Mouse (Mus musculus): Measurements from ENCODE around the gene Lztfl1. TPM values are rescaled to one million over a fixed set of nuclear protein-coding genes. Genes with fewer than 3 reads are reported as not detected.
"Not testable (repeated sequence)": the region's sequence is repeated elsewhere in the genome, so short reads cannot be mapped to it uniquely, and the experiment has no call there.

Lztfl1 gene
- 63.1 and 69.1 TPM in 2 replicates for polyA plus RNA-seq (2015; fragmentation: Nextera tagmentation; extraction: Ambion mirVana)

GRCm38 (mm10) chr9:123717186-123718008 is at the start of gene Lztfl1:
Gene Lztfl1, minus strand, starts transcription at chr9:123717697.
- Histone ChIP-seq H3K9me3 (no peaks in the 10 kb centered on the region), H3K4me2 (peak within 1 kb of the TSS; percentile 59), H3K27me3 (no peaks in the 10 kb centered on the region), H3K36me3 (peaks cover 3% of the 10 kb centered on the region; the same call in 1 of the 2 replicates), H3K4me3 (peak within 1 kb of the TSS; percentile 76), H3K4me1 (peaks cover 5% of the 10 kb centered on the region; the same call in 1 of the 2 replicates), H3K9ac (peak within 1 kb of the TSS; percentile 77), H3K27ac (peak within 1 kb of the TSS; percentile 88)
- whole genome bisulfite sequencing: under 1% methylated on average over 55 of the region's 55 CpGs
- ATAC-seq (ENCODE audit: insufficient number of reproducible peaks, low FRiP score, low TSS enrichment, low read depth): peak; percentile 98

DNA sequence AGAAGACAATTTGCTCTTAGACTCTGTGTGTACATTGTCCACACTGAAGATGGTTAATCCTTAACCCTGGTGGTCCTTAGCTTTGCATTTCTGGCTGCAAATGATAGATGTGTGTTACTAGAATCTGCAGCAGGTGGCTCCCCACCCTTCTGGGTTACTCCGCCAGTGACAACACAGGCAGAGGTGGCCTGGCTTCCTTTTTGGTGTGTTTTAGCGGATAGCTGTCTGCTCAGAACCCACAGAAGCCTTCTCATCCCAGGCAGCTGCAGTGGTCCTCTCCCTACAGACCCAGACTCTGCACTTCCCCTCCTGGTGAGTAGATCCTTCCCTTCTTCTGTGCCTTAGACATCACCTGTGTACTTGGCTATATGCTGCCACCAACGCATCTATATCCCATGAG is 49.5 kb upstream of the Lztfl1 start:
- 84% methylated on average over 3 of the region's 3 CpGs for WGBS

GRCm38 (mm10) chr9:123763771-123764170 is 46.3 kb upstream of the Lztfl1 start:
- H3K4me1 ChIP-seq: no peaks in the 10 kb centered on the region
- no peak overlapping the region for H3K9ac ChIP-seq
- H3K27ac ChIP-seq: no peak overlapping the region
- no peaks in the 10 kb centered on the region for H3K36me3 ChIP-seq
- 78% methylated on average over 3 of the region's 3 CpGs for WGBS
- no peak overlapping the region for H3K4me3 ChIP-seq
- no peaks in the 10 kb centered on the region for H3K27me3 ChIP-seq
- ATAC-seq (ENCODE audit: insufficient number of reproducible peaks, low FRiP score, low TSS enrichment, low read depth): no peak
- H3K4me2 ChIP-seq: no peak overlapping the region
- H3K9me3 ChIP-seq: no peaks in the 10 kb centered on the region

More for the DNA sequence above, 49.5 kb upstream of the Lztfl1 start:
- no peak for ATAC-seq (ENCODE audit: insufficient number of reproducible peaks, low FRiP score, low TSS enrichment, low read depth)
- no peak overlapping the region for H3K27ac ChIP-seq
- H3K4me3 ChIP-seq: no peak overlapping the region
- H3K9ac ChIP-seq: no peak overlapping the region
- H3K4me1 ChIP-seq: no peaks in the 10 kb centered on the region
- no peaks in the 10 kb centered on the region for H3K36me3 ChIP-seq
- no peak overlapping the region for H3K4me2 ChIP-seq
- H3K27me3 ChIP-seq: no peaks in the 10 kb centered on the region
- H3K9me3 ChIP-seq: no peaks in the 10 kb centered on the region

GRCm38 (mm10) chr9:123762886-123763285 is 45.4 kb upstream of the Lztfl1 start:
- no peaks in the 10 kb centered on the region for H3K4me1 ChIP-seq
- H3K9me3 ChIP-seq: no peaks in the 10 kb centered on the region
- WGBS: 79% methylated on average over 4 of the region's 4 CpGs
- no peak for ATAC-seq (ENCODE audit: insufficient number of reproducible peaks, low FRiP score, low TSS enrichment, low read depth)
- no peak overlapping the region for H3K9ac ChIP-seq
- H3K36me3 ChIP-seq: no peaks in the 10 kb centered on the region
- H3K4me2 ChIP-seq: no peak overlapping the region
- no peak overlapping the region for H3K27ac ChIP-seq
- H3K27me3 ChIP-seq: no peaks in the 10 kb centered on the region
- no peak overlapping the region for H3K4me3 ChIP-seq

DNA sequence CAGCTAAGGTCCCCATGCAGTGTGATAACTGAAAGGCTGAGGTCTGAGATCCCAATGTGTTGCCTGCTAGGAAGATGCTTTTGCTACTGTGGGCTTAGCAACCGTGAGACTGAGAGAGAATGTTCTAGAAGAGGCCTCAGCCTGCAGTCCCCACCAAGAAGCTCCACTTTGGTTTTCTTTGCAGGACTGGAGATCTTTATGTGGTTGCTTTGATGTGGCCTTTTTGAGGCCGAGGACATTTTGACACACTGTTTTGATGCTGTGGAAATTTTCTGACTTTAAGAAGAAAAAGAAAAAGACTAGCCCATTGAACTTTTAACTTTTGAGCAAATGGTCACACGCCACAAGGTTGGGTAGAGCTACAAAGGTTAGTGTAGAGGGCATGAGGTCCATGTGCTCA is 43.3 kb upstream of the Lztfl1 start:
- Histone ChIP-seq H3K27me3 (no peaks in the 10 kb centered on the region), H3K9me3 (no peaks in the 10 kb centered on the region), H3K4me3 (no peak overlapping the region), H3K4me1 (no peaks in the 10 kb centered on the region), H3K4me2 (no peak overlapping the region), H3K36me3 (no peaks in the 10 kb centered on the region), H3K27ac (no peak overlapping the region), H3K9ac (no peak overlapping the region)
- ATAC-seq (ENCODE audit: insufficient number of reproducible peaks, low FRiP score, low TSS enrichment, low read depth): no peak
- 85% methylated on average over 3 of the region's 3 CpGs for WGBS

- no peak for ATAC-seq (ENCODE audit: insufficient number of reproducible peaks, low FRiP score, low TSS enrichment, low read depth)
- no peaks in the 10 kb centered on the region for H3K27me3 ChIP-seq
- 76% methylated on average over 4 of the region's 4 CpGs for WGBS
- no peak overlapping the region for H3K4me2 ChIP-seq
- no peak overlapping the region for H3K9ac ChIP-seq
- H3K9me3 ChIP-seq: no peaks in the 10 kb centered on the region
- H3K27ac ChIP-seq: no peak overlapping the region
- no peak overlapping the region for H3K4me3 ChIP-seq
- H3K36me3 ChIP-seq: no peaks in the 10 kb centered on the region
- H3K4me1 ChIP-seq: no peaks in the 10 kb centered on the region
Observed at GRCm38 (mm10) chr9:123758645-123759044, 41.1 kb upstream of the Lztfl1 start.

DNA sequence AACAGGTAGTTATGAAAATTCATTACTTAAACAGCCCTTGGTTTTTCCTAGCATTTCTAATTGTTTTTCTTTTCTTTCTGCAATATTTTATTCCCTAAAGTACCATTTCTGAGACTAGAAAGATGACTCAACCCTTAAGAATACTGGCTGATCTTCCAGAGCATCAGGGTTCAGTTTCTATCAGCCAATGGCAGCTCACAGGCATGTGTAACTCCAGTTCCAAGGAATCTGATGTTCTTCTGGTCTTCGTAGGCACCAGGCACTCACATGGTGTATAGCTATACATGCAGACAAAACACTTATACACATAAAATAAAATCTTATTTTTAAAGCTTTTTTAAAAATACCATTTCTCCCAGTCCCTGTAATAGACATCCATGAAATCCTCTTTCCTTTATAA is 40.7 kb upstream of the Lztfl1 start:
- Histone ChIP-seq H3K27me3 (no peaks in the 10 kb centered on the region), H3K36me3 (no peaks in the 10 kb centered on the region), H3K27ac (no peak overlapping the region), H3K9ac (no peak overlapping the region), H3K4me1 (no peaks in the 10 kb centered on the region), H3K9me3 (no peaks in the 10 kb centered on the region), H3K4me3 (no peak overlapping the region), H3K4me2 (no peak overlapping the region)
- no peak for ATAC-seq (ENCODE audit: insufficient number of reproducible peaks, low FRiP score, low TSS enrichment, low read depth)
- 70% methylated on average over 1 of the region's 1 CpGs for whole genome bisulfite sequencing

DNA sequence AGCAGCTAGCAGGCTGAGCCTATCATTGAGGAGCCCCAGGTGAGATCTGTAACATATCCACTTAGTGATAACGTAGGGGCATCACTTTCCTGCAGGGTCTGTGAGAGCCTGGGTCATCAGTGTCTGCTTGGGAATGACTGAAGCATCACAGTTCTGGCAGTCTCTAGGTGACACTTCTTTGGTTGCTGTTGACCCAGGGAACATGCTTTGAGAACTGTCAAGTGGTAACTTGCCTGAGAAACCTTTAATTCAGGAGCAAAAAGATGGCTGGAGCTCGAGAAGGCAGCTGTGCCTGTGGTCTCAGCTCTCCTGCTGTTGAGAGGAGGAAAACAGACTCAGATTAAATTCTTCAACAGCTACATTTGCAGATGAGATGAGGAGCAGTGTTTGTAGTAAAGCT is 39.8 kb upstream of the Lztfl1 start:
- H3K27me3 ChIP-seq: no peaks in the 10 kb centered on the region
- H3K4me2 ChIP-seq: no peak overlapping the region
- no peak overlapping the region for H3K9ac ChIP-seq
- H3K36me3 ChIP-seq: no peaks in the 10 kb centered on the region
- H3K27ac ChIP-seq: no peak overlapping the region
- 50% methylated on average over 2 of the region's 2 CpGs for WGBS
- no peak for ATAC-seq (ENCODE audit: insufficient number of reproducible peaks, low FRiP score, low TSS enrichment, low read depth)
- no peaks in the 10 kb centered on the region for H3K4me1 ChIP-seq
- no peaks in the 10 kb centered on the region for H3K9me3 ChIP-seq
- H3K4me3 ChIP-seq: no peak overlapping the region

- ATAC-seq (ENCODE audit: insufficient number of reproducible peaks, low FRiP score, low TSS enrichment, low read depth): no peak
- Histone ChIP-seq H3K27ac (no peak overlapping the region), H3K4me1 (no peaks in the 10 kb centered on the region), H3K4me2 (no peak overlapping the region), H3K9me3 (no peaks in the 10 kb centered on the region), H3K27me3 (no peaks in the 10 kb centered on the region), H3K36me3 (no peaks in the 10 kb centered on the region), H3K4me3 (no peak overlapping the region), H3K9ac (no peak overlapping the region)
- 70% methylated on average over 3 of the region's 3 CpGs for WGBS
Observed at GRCm38 (mm10) chr9:123756752-123757151, 39.3 kb upstream of the Lztfl1 start.

- H3K27me3 ChIP-seq: no peaks in the 10 kb centered on the region
- H3K9ac ChIP-seq: no peak overlapping the region
- H3K27ac ChIP-seq: no peak overlapping the region
- WGBS: 88% methylated on average over 4 of the region's 4 CpGs
- H3K9me3 ChIP-seq: no peaks in the 10 kb centered on the region
- H3K4me1 ChIP-seq: no peaks in the 10 kb centered on the region
- no peaks in the 10 kb centered on the region for H3K36me3 ChIP-seq
- no peak overlapping the region for H3K4me3 ChIP-seq
- no peak for ATAC-seq (ENCODE audit: insufficient number of reproducible peaks, low FRiP score, low TSS enrichment, low read depth)
- H3K4me2 ChIP-seq: no peak overlapping the region
Observed at GRCm38 (mm10) chr9:123754333-123754732, 36.8 kb upstream of the Lztfl1 start.

- not testable (repeated sequence) for H3K36me3 ChIP-seq; H3K9ac ChIP-seq; H3K4me1 ChIP-seq; H3K27me3 ChIP-seq; H3K9me3 ChIP-seq; H3K27ac ChIP-seq; ATAC-seq (ENCODE audit: insufficient number of reproducible peaks, low FRiP score, low TSS enrichment, low read depth); H3K4me2 ChIP-seq; H3K4me3 ChIP-seq
- 90% methylated on average over 8 of the region's 8 CpGs for WGBS
Observed at GRCm38 (mm10) chr9:123749687-123750086, 32.2 kb upstream of the Lztfl1 start.

DNA sequence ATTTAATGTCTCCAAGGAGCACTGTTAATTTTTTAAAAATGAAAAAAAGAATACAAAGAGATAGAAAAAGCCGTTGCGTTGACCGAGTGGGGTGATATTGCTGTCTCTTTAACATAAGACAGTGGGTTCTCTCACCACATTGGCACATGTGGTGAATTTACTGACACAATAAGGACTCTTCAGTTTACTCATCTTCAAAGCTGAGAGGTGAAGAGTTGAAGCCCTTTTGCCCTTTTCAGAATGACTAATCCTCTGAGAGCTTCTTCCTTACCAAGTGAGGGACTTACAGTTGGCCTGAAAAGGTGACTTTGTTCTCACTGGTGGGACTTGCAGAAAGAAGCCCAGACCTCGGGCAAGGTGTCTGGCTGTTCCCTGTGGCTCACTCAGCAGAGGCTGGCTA is 23.3 kb upstream of the Lztfl1 start:
- Histone ChIP-seq H3K4me1 (no peaks in the 10 kb centered on the region), H3K27me3 (no peaks in the 10 kb centered on the region), H3K9me3 (no peaks in the 10 kb centered on the region), H3K27ac (no peak overlapping the region), H3K4me2 (no peak overlapping the region), H3K9ac (no peak overlapping the region), H3K36me3 (no peaks in the 10 kb centered on the region), H3K4me3 (no peak overlapping the region)
- no peak for ATAC-seq (ENCODE audit: insufficient number of reproducible peaks, low FRiP score, low TSS enrichment, low read depth)
- 83% methylated on average over 4 of the region's 4 CpGs for WGBS

Data from limb, embryonic 15.5 days (tissue).